Mouse (Mus musculus) heart, embryonic 13.5 days (tissue): ENCODE measurements around the gene Haus6. TPM values are rescaled to one million over a fixed set of nuclear protein-coding genes. Genes with fewer than 3 reads are reported as not detected.

Experiments used
- ATAC-seq: fragments of 200-750 bp; cut with Nextera tagmentation; 2 replicates; pipeline ENCODE4 v1.8.0; 2017; ENCODE audit warnings: moderate TSS enrichment; ENCODE audit not compliant: insufficient number of reproducible peaks, low FRiP score, low TSS enrichment; ENCODE audit errors: extremely low read depth
- H3K27ac ChIP-seq: fragments of 300-500 bp; sonication (generic); replicated peaks from 2 replicates; pipeline ENCODE4 v1.5.1; 2015; ENCODE audit warnings: moderate library complexity, mild to moderate bottlenecking, inconsistent platforms
- H3K27me3 ChIP-seq: fragments of 300-500 bp; sonication (generic); replicated peaks from 2 replicates; pipeline ENCODE4 v1.6.1; 2015; ENCODE audit warnings: mild to moderate bottlenecking, inconsistent platforms
- H3K36me3 ChIP-seq: fragments of 300-500 bp; sonication (generic); 2 replicates; pipeline ENCODE4 v1.6.1; 2015; ENCODE audit warnings: mild to moderate bottlenecking, inconsistent platforms
- H3K4me1 ChIP-seq: fragments of 300-500 bp; sonication (generic); 2 replicates; pipeline ENCODE4 v1.6.1; 2015; ENCODE audit warnings: inconsistent platforms
- H3K4me2 ChIP-seq: fragments of 300-500 bp; sonication (generic); 2 replicates; pipeline ENCODE4 v1.6.1; 2015; ENCODE audit warnings: inconsistent platforms, mild to moderate bottlenecking, moderate library complexity
- H3K4me3 ChIP-seq: fragments of 300-500 bp; sonication (generic); 2 replicates; pipeline ENCODE4 v1.5.1; 2015; ENCODE audit warnings: moderate library complexity, mild to moderate bottlenecking, inconsistent platforms
- H3K9ac ChIP-seq: fragments of 300-500 bp; sonication (generic); 2 replicates; pipeline ENCODE4 v1.6.1; 2015; ENCODE audit warnings: inconsistent platforms, mild to moderate bottlenecking, moderate library complexity
- H3K9me3 ChIP-seq: fragments of 300-500 bp; sonication (generic); 2 replicates; pipeline ENCODE4 v1.6.1; 2016; ENCODE audit warnings: inconsistent platforms
- WGBS: fragments of 180-500 bp; shearing (Covaris S2); methylation state at CpG from one replicate; pipeline ENCODE4 v1.1.7; 2015; ENCODE audit warnings: mixed read lengths; 5-methylcytosine and 5-hydroxymethylcytosine counted together
- polyA plus RNA-seq: library from polyadenylated mRNA; unstranded; fragments of >200 nt; fragmentation: Nextera tagmentation; extraction: Ambion mirVana; gene quantifications from 2 replicates; pipeline ENCODE4 v1.2.1, GENCODE M21; 2015

The Haus6 gene
- polyA plus RNA-seq, 1 experiment from 2014 or later = 9.1 TPM

DNA sequence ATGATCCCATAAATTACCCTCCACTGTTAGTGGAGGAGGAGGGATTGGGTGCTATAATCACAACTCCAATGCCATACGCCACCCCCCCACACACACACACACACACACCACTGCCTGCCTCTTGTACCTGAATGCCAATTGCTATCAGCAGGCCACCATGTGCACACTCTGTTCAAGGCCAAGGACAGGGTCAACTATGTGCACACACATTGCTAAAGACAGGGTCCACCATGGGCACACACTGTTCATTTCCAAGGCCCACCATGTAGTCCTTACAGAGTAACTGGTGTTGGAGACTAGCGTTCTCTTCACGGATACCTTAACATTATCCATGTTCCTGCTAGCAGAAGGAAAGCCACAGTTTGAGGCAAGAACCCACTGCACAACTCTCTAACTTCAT, 50.8 kb downstream of the Haus6 start:
- Histone ChIP-seq H3K27me3 (0 out of 2 replicates have a peak, but pooled peaks cover 8% of the 10 kb centered on the region), H3K9me3 (no peaks in the 10 kb centered on the region), H3K9ac (no peak overlapping the region), H3K36me3 (no peaks in the 10 kb centered on the region), H3K4me1 (no peaks in the 10 kb centered on the region), H3K4me2 (no peak overlapping the region), H3K27ac (no peak overlapping the region), H3K4me3 (no peak overlapping the region)
- no peak for ATAC-seq
- WGBS = 86% methylated on average over 3 of the region's 3 CpGs

DNA sequence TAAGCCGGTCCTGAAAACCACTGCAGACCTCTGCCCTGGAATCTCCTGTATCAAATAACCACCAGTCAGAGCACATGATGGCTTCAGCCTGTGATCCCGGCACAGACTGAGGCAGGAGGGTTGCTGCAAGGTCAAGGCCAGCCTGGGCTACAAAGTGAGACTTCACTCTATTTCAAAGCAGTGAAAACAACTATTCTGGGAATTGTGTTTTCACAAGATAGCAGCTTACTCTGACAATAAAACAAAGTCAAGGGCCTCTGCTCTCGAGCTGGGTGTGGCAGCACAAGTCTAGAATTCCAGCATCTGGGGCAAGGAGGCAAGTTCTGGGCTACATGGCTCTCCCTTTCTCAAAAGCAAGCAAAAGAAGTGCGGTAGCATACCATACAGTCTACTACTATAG, 52.8 kb downstream of the Haus6 start:
- Histone ChIP-seq H3K4me3 (no peak overlapping the region), H3K4me1 (no peaks in the 10 kb centered on the region), H3K27ac (no peak overlapping the region), H3K9ac (no peak overlapping the region), H3K36me3 (no peaks in the 10 kb centered on the region), H3K4me2 (no peak overlapping the region), H3K27me3 (0 out of 2 replicates have a peak, but pooled peaks cover 15% of the 10 kb centered on the region), H3K9me3 (no peaks in the 10 kb centered on the region)
- 54% methylated on average over 4 of the region's 4 CpGs for WGBS
- ATAC-seq = no peak

- H3K9ac ChIP-seq = no peak within 1 kb of the TSS
- no peak for ATAC-seq
- H3K27me3 ChIP-seq = 0 out of 2 replicates have a peak, but pooled peaks cover 15% of the 10 kb centered on the region
- H3K27ac ChIP-seq = no peak within 1 kb of the TSS
- no peak within 1 kb of the TSS for H3K4me3 ChIP-seq
- no peak within 1 kb of the TSS for H3K4me2 ChIP-seq
- no peaks in the 10 kb centered on the region for H3K9me3 ChIP-seq
- H3K36me3 ChIP-seq = no peaks in the 10 kb centered on the region
- H3K4me1 ChIP-seq = no peaks in the 10 kb centered on the region
- 86% methylated on average over 7 of the region's 7 CpGs for WGBS
Measured at GRCm38 (mm10) chr4:86558228-86558627, 53.6 kb downstream of the Haus6 start, which contains the start of gene Saxo1. TSS of gene Saxo1 (minus strand) at chr4:86558328.

DNA sequence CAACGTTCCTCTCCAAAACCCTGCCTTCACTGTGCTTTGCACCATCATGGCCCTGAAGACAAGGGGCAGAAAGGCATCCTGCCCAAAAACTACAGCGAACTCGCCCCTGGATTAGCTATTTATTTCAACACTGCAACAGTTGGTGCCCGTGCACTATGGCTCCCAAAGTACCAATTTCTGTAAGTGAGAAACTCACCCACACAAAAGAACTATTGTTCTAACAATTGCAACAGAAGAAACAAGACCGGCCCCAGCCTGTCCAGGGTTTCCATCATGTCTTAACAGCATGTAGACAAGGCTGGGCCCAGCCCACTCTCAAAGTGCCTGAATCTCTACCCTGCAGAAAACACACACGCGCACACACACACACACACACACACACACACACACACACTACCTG, 54.5 kb downstream of the Haus6 start:
- ATAC-seq = no peak
- H3K36me3 ChIP-seq = no peaks in the 10 kb centered on the region
- no peak overlapping the region for H3K4me3 ChIP-seq
- H3K9me3 ChIP-seq = no peaks in the 10 kb centered on the region
- H3K4me2 ChIP-seq = no peak overlapping the region
- WGBS = 66% methylated on average over 7 of the region's 7 CpGs
- H3K27me3 ChIP-seq = 0 out of 2 replicates have a peak, but pooled peaks cover 15% of the 10 kb centered on the region
- no peak overlapping the region for H3K9ac ChIP-seq
- no peaks in the 10 kb centered on the region for H3K4me1 ChIP-seq
- no peak overlapping the region for H3K27ac ChIP-seq

- Histone ChIP-seq H3K27ac (no peak overlapping the region), H3K9ac (no peak overlapping the region; the same call in 1 of the 2 replicates), H3K36me3 (no peaks in the 10 kb centered on the region), H3K27me3 (peaks cover 15% of the 10 kb centered on the region; the same call in 1 of the 2 replicates), H3K4me2 (no peak overlapping the region), H3K9me3 (no peaks in the 10 kb centered on the region), H3K4me3 (no peak overlapping the region), H3K4me1 (no peaks in the 10 kb centered on the region)
- ATAC-seq = no peak
- WGBS = 22% methylated on average over 6 of the region's 6 CpGs
Measured at GRCm38 (mm10) chr4:86555035-86555707, 56.7 kb downstream of the Haus6 start.

DNA sequence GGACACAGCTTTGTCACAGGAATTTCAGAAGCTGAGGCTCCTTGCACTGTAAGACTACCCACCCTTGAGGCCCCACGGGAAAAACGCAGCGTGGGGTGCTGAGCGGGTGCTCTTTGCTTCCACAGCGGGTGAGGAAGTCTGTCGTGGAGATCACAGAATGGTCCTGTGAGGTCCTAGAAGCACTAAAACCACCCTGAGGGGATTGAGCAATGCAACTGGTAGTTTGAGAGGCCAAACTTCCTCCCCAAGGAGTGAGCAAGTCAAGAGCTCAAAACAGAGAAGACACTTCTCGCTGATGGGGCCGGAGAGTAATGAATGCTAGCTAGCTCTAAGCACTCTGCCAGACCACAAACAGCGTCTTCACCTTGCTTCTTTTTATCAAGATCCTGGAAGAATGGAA, 63.5 kb downstream of the Haus6 start:
- Histone ChIP-seq H3K9me3 (no peaks in the 10 kb centered on the region), H3K4me3 (no peak overlapping the region), H3K36me3 (no peaks in the 10 kb centered on the region), H3K9ac (no peak overlapping the region), H3K27ac (no peak overlapping the region), H3K4me2 (no peak overlapping the region), H3K4me1 (peaks cover 15% of the 10 kb centered on the region), H3K27me3 (no peaks in the 10 kb centered on the region; the same call in 1 of the 2 replicates)
- WGBS = 82% methylated on average over 9 of the region's 9 CpGs
- no peak for ATAC-seq

DNA sequence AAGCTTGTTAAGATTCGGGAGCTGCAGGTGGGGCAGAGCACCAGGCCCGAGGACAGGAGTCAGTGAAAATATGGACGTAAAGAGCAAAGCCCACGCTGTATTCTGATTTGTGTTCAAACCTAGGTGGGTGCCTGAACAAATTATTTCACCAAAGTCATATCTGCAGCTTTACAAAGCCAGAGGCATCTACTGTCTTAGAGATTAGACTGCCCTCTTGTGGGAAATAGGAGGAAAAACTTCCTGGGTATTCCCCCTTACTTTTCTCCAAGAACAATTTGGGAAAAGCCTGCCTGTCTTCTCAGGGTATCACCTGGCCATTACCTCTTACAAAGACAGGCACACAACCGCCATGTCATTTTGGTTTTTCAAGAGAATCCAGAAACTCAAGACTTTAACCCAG, 66.2 kb downstream of the Haus6 start:
- no peak overlapping the region for H3K4me3 ChIP-seq
- peak overlapping the region; percentile 43; the same call in 1 of the 2 replicates for H3K27ac ChIP-seq
- 45% methylated on average over 5 of the region's 5 CpGs for WGBS
- no peak overlapping the region for H3K4me2 ChIP-seq
- H3K36me3 ChIP-seq = no peaks in the 10 kb centered on the region
- no peaks in the 10 kb centered on the region for H3K9me3 ChIP-seq
- no peak for ATAC-seq
- H3K9ac ChIP-seq = 0 out of 2 replicates have a peak overlapping the region, but pooled peaks have one; percentile 26
- no peaks in the 10 kb centered on the region for H3K27me3 ChIP-seq
- peaks cover 15% of the 10 kb centered on the region for H3K4me1 ChIP-seq

GRCm38 (mm10) chr4:86543999-86544398, 67.9 kb downstream of the Haus6 start:
- no peaks in the 10 kb centered on the region for H3K36me3 ChIP-seq
- no peak overlapping the region for H3K9ac ChIP-seq
- H3K4me1 ChIP-seq = peaks cover 15% of the 10 kb centered on the region
- no peaks in the 10 kb centered on the region for H3K27me3 ChIP-seq
- ATAC-seq = no peak
- H3K4me2 ChIP-seq = no peak overlapping the region
- no peaks in the 10 kb centered on the region for H3K9me3 ChIP-seq
- WGBS = 69% methylated on average over 3 of the region's 3 CpGs
- H3K27ac ChIP-seq = 0 out of 2 replicates have a peak overlapping the region, but pooled peaks have one; percentile 20
- no peak overlapping the region for H3K4me3 ChIP-seq

DNA sequence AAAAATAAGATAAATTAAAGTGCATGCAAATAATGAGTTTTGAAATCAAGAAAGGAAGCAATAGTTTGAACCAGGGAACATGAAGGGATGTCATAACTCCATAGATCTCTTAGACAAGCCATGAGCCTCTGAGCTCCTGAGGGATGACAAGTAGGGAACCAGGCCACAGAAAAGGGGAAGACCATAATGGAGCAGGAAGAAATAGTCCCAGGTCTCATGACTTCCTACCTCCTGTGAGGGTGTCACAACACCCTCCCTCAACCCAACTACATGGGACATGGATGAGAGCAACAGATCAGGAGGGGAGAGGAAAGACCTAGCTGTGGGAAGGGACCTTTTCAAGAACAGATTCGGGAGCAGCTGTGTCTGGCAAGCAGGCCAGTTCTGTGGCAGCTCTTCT, 70.3 kb downstream of the Haus6 start:
- 60% methylated on average over 1 of the region's 1 CpGs for WGBS
- no peak overlapping the region for H3K4me2 ChIP-seq
- no peak overlapping the region for H3K4me3 ChIP-seq
- H3K27ac ChIP-seq = no peak overlapping the region
- H3K36me3 ChIP-seq = no peaks in the 10 kb centered on the region
- H3K4me1 ChIP-seq = peaks cover 15% of the 10 kb centered on the region
- no peak for ATAC-seq
- no peaks in the 10 kb centered on the region for H3K27me3 ChIP-seq
- H3K9ac ChIP-seq = no peak overlapping the region
- no peaks in the 10 kb centered on the region for H3K9me3 ChIP-seq

GRCm38 (mm10) chr4:86538936-86539335, 72.9 kb downstream of the Haus6 start:
- Histone ChIP-seq H3K27ac (no peak overlapping the region), H3K4me2 (no peak overlapping the region), H3K4me1 (peaks cover 9% of the 10 kb centered on the region), H3K9ac (no peak overlapping the region), H3K27me3 (no peaks in the 10 kb centered on the region), H3K4me3 (no peak overlapping the region), H3K9me3 (no peaks in the 10 kb centered on the region), H3K36me3 (no peaks in the 10 kb centered on the region)
- WGBS = 80% methylated on average over 5 of the region's 5 CpGs
- no peak for ATAC-seq

DNA sequence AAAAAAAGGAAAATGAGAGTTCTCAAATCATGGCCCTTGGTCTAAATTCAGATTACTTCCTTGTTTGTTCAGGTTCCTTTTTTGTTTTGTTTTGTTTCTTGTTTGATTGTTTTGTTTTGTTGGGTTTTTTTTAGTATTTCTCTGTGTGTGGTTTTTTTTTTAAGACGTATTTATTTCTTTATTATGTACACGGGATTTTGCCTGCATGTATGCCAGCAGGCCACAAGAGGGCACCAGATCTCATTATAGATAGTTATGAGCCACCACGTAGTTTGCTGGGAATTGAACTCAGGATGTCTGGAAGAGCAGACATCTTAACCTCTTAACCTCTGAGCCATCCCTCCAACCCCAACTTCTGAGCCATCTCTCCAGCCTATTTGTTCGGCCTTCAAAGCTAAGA, 73.9 kb downstream of the Haus6 start:
- no peak overlapping the region for H3K27ac ChIP-seq
- WGBS = 41% methylated on average over 4 of the region's 4 CpGs
- no peak for ATAC-seq

GRCm38 (mm10) chr4:86534091-86534481, 77.8 kb downstream of the Haus6 start:
- H3K9ac ChIP-seq = no peak overlapping the region
- H3K36me3 ChIP-seq = no peaks in the 10 kb centered on the region
- no peak overlapping the region for H3K4me3 ChIP-seq
- H3K4me2 ChIP-seq = no peak overlapping the region
- H3K27me3 ChIP-seq = no peaks in the 10 kb centered on the region
- no peak for ATAC-seq
- WGBS = 41% methylated on average over 5 of the region's 5 CpGs
- peak overlapping the region; percentile 17; the same call in 1 of the 2 replicates for H3K27ac ChIP-seq
- H3K9me3 ChIP-seq = no peaks in the 10 kb centered on the region
- 0 out of 2 replicates have a peak, but pooled peaks cover 6% of the 10 kb centered on the region for H3K4me1 ChIP-seq

More for the DNA sequence above, 73.9 kb downstream of the Haus6 start:
- Histone ChIP-seq H3K9me3 (no peaks in the 10 kb centered on the region), H3K27me3 (no peaks in the 10 kb centered on the region), H3K4me1 (0 out of 2 replicates have a peak, but pooled peaks cover 6% of the 10 kb centered on the region), H3K36me3 (no peaks in the 10 kb centered on the region), H3K4me3 (no peak overlapping the region), H3K9ac (no peak overlapping the region), H3K4me2 (no peak overlapping the region)
